In genomic region chr10:7142287-7142686, GRCm38 (mm10) we compare ENCODE assay signal across 13 mouse cellular contexts.
DNase-seq lines count a peak whose midpoint lies in the region; ATAC-seq lines count a peak whose summit lies in the region.
"Had no signal": no experiment of that assay in that cellular context is flagged by ENCODE, and none has a peak within 500 bp of the region (broad histone marks: within the 10 kb centered on the region; RNA-seq: fewer than 3 reads in every experiment).

No protein-coding gene starts in this region.

- H3K36me3 ChIP-seq in heart, embryonic 13.5 days: peaks cover 11% of the 10 kb centered on the region
- H3K36me3 ChIP-seq in heart, embryonic 10.5 days: peaks cover 3% of the 10 kb centered on the region; the same call in 1 of the 2 replicates
- H3K36me3 ChIP-seq in lung, embryonic 16.5 days (ENCODE audit: control insufficient read depth, insufficient read depth, low read length): no peaks in the 10 kb centered on the region
- H3K36me3 ChIP-seq: forebrain, embryonic 12.5 days had no signal

- DNase-seq in heart, embryonic 10.5 days (ENCODE audit: low spot score): no peak
- peak; percentile 43 for DNase-seq in Muller cell, postnatal 12 days (ENCODE audit: inconsistent ontology term)
- DNase-seq in left cerebral cortex, adult 11 months (ENCODE audit: low spot score): no peak
- no peak for DNase-seq in ovary, postnatal 14 days (ENCODE audit: low spot score)
- DNase-seq in right cerebral cortex, adult 2 months (ENCODE audit: low spot score in 2 of 2): no peak
- DNase-seq: gastrocnemius, postnatal 25 days; spleen, adult 18-20 months had no signal

- WGBS in heart, embryonic 13.5 days: 48% methylated on average over 8 of the region's 8 CpGs
- 79% methylated on average over 8 of the region's 8 CpGs for WGBS in heart, embryonic 10.5 days
- WGBS in lung, embryonic 16.5 days: 50% methylated on average over 8 of the region's 8 CpGs

- 0 out of 2 replicates have a peak overlapping the region, but pooled peaks have one; percentile 4 for H3K4me2 ChIP-seq in heart, embryonic 13.5 days
- H3K4me2 ChIP-seq in lung, embryonic 16.5 days (ENCODE audit: low read depth, low read length): no peak overlapping the region
- H3K4me2 ChIP-seq: forebrain, embryonic 12.5 days; limb, embryonic 12.5 days had no signal

- no peaks in the 10 kb centered on the region for H3K27me3 ChIP-seq in heart, embryonic 13.5 days (replicated peaks)
- H3K27me3 ChIP-seq in heart, embryonic 10.5 days (ENCODE audit: insufficient read depth, poor library complexity, severe bottlenecking): no peaks in the 10 kb centered on the region
- no peaks in the 10 kb centered on the region for H3K27me3 ChIP-seq in lung, embryonic 16.5 days (ENCODE audit: control insufficient read depth, insufficient read depth, low read depth, low read length)
- H3K27me3 ChIP-seq: forebrain, embryonic 12.5 days; limb, embryonic 12.5 days had no signal

- H3K4me3 ChIP-seq in heart, embryonic 13.5 days: no peak overlapping the region
- H3K4me3 ChIP-seq in heart, embryonic 10.5 days: no peak overlapping the region
- no peak overlapping the region for H3K4me3 ChIP-seq in lung, embryonic 16.5 days (ENCODE audit: low read length)
- H3K4me3 ChIP-seq: forebrain, embryonic 12.5 days; limb, embryonic 12.5 days had no signal

- H3K4me1 ChIP-seq in heart, embryonic 13.5 days: peaks cover 37% of the 10 kb centered on the region
- H3K4me1 ChIP-seq in heart, embryonic 10.5 days: no peaks in the 10 kb centered on the region
- H3K4me1 ChIP-seq in lung, embryonic 16.5 days (replicated peaks; ENCODE audit: control insufficient read depth, insufficient read depth, low read length): peaks cover 31% of the 10 kb centered on the region
- H3K4me1 ChIP-seq: forebrain, embryonic 12.5 days had no signal

- no peak for ATAC-seq in heart, embryonic 13.5 days (ENCODE audit: extremely low read depth, insufficient number of reproducible peaks, low FRiP score, low TSS enrichment)
- peak; percentile 64 for ATAC-seq in granulocyte monocyte progenitor cell, adult 5-6 weeks (replicated peaks; ENCODE audit: poor library complexity, severe bottlenecking)
- ATAC-seq in lung, embryonic 16.5 days (ENCODE audit: low read depth): peak; percentile 66
- ATAC-seq: hindbrain, postnatal 0 days had no signal

- no peak overlapping the region for H3K9ac ChIP-seq in heart, embryonic 13.5 days
- no peak overlapping the region for H3K9ac ChIP-seq in lung, embryonic 16.5 days (ENCODE audit: low read length)
- H3K9ac ChIP-seq: forebrain, embryonic 12.5 days; limb, embryonic 12.5 days had no signal

- H3K27ac ChIP-seq in heart, embryonic 13.5 days (replicated peaks): peak overlapping the region; percentile 53; the same call in 1 of the 2 replicates
- H3K27ac ChIP-seq in heart, embryonic 10.5 days: no peak overlapping the region
- H3K27ac ChIP-seq in lung, embryonic 16.5 days (ENCODE audit: low read length): peak overlapping the region; percentile 52; the same call in 1 of the 2 replicates
- H3K27ac ChIP-seq: forebrain, embryonic 12.5 days; hindbrain, postnatal 0 days; limb, embryonic 12.5 days had no signal

- no peaks in the 10 kb centered on the region for H3K9me3 ChIP-seq in heart, embryonic 13.5 days
- no peaks in the 10 kb centered on the region for H3K9me3 ChIP-seq in heart, embryonic 10.5 days
- no peaks in the 10 kb centered on the region for H3K9me3 ChIP-seq in lung, embryonic 16.5 days (ENCODE audit: control insufficient read depth, low read length)
- H3K9me3 ChIP-seq: forebrain, embryonic 12.5 days; limb, embryonic 12.5 days had no signal
